Mouse (Mus musculus) megakaryocyte, embryonic 14.5 days (primary cell): ENCODE results near the gene Igsf3.

Experiments used
- FLI1 ChIP-seq: IDR thresholded peaks from 2 replicates; pipeline ENCODE4 v1.6.1; 2012; ENCODE audit warnings: low read length, inconsistent platforms, mixed read lengths
- GATA1 ChIP-seq: IDR thresholded peaks from 3 replicates; pipeline ENCODE4 v1.6.1; 2012; ENCODE audit warnings: mixed read lengths, low read length, inconsistent platforms, borderline replicate concordance

DNA sequence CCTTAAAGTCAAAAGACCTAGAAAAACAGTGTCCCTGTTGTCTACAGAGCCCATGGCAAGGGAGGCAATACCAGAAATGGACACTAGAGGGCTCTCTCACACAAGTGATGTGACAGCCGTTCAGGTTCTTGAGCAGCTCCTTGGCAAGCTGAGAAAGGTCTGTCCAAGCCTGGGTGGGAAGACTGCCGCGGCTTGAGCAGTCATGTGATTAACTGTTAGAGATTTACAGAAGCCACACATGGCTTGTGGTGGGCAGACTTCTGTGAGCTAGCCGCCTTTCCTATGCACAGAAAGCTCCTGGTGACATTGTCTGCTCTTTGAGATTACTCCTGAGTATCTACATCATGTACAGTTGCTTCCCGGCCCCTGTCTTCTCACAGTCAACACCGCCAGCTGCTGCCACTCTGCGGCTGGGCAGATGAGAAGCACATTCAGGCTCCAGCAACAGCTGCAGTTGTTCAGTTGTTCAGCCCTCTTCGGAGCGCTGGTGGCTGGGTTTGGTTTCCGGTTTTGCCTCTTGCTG lies 117.1 kb downstream of the Igsf3 start:
- no peak for TF ChIP-seq GATA1
- no peak for TF ChIP-seq FLI1
